ENCODE assay signal across 9 mouse cellular contexts in genomic region chr12:53248101-53248727, GRCm38 (mm10). TPM values are rescaled to one million over a fixed set of nuclear protein-coding genes. Genes with fewer than 3 reads are reported as not detected.
DNase-seq lines count a peak whose midpoint lies in the region; ATAC-seq and TF ChIP-seq lines count a peak whose summit lies in the region.
"Had no signal": no experiment of that assay in that cellular context is flagged by ENCODE, and none has a peak within 500 bp of the region (broad histone marks: within the 10 kb centered on the region; RNA-seq: fewer than 3 reads in every experiment).

Npas3 (plus strand) TSS chr12:53248677.

- ATAC-seq in forebrain, embryonic 15.5 days (replicated peaks), result peak; percentile 71
- ATAC-seq in hindbrain, postnatal 0 days, result peak; percentile 79
- no peak for ATAC-seq in limb, embryonic 15.5 days (ENCODE audit: insufficient number of reproducible peaks, low FRiP score, low TSS enrichment, low read depth)
- ATAC-seq in megakaryocyte progenitor cell, adult 5-6 weeks (replicated peaks; ENCODE audit: poor library complexity), result no peak

- H3K4me1 ChIP-seq in heart, embryonic 10.5 days, result peaks cover 36% of the 10 kb centered on the region
- H3K4me1 ChIP-seq in forebrain, embryonic 15.5 days, result peaks cover 43% of the 10 kb centered on the region
- H3K4me1 ChIP-seq in hindbrain, postnatal 0 days (ENCODE audit: insufficient read depth, low read length), result peaks cover 11% of the 10 kb centered on the region
- peaks cover 39% of the 10 kb centered on the region for H3K4me1 ChIP-seq in limb, embryonic 15.5 days

- WGBS in heart, embryonic 10.5 days, result under 1% methylated on average over 56 of the region's 62 CpGs
- WGBS in forebrain, embryonic 15.5 days, result under 1% methylated on average over 58 of the region's 62 CpGs
- WGBS in hindbrain, postnatal 0 days, result under 1% methylated on average over 49 of the region's 62 CpGs
- WGBS in limb, embryonic 15.5 days, result under 1% methylated on average over 51 of the region's 62 CpGs

- DNase-seq in heart, embryonic 10.5 days (ENCODE audit: low spot score), result no peak
- DNase-seq in heart, adult 9 months (ENCODE audit: low spot score in 2 of 2), result no peak
- peak; percentile 95 for DNase-seq in brain, embryonic 14.5 days (ENCODE audit: low read depth)
- peak; percentile 83 for DNase-seq in hindbrain, postnatal 0 days (ENCODE audit: low spot score)
- DNase-seq in retina, postnatal 1 day, result peak; percentile 82

- peak within 1 kb of the TSS; percentile 99 for H3K4me2 ChIP-seq in forebrain, embryonic 15.5 days (replicated peaks)
- H3K4me2 ChIP-seq in hindbrain, postnatal 0 days (ENCODE audit: low read depth, low read length), result peak within 1 kb of the TSS; percentile 68
- H3K4me2 ChIP-seq in limb, embryonic 15.5 days, result peak within 1 kb of the TSS; percentile 98

- TF ChIP-seq POLR2A in brain, embryonic 14.5 days (IDR thresholded peaks at IDR 0.05; ENCODE audit: borderline replicate concordance, extremely low read depth, insufficient read depth, insufficient read length, poor library complexity, severe bottlenecking), result peak; percentile 36

- peak within 1 kb of the TSS; percentile 47 for H3K27ac ChIP-seq in heart, embryonic 10.5 days
- peak within 1 kb of the TSS; percentile 92 for H3K27ac ChIP-seq in forebrain, embryonic 15.5 days (replicated peaks)
- H3K27ac ChIP-seq in hindbrain, postnatal 0 days, result peak within 1 kb of the TSS; percentile 91
- H3K27ac ChIP-seq in limb, embryonic 15.5 days, result peak within 1 kb of the TSS; percentile 38; the same call in 1 of the 2 replicates

- peaks cover 82% of the 10 kb centered on the region for H3K27me3 ChIP-seq in heart, embryonic 10.5 days (ENCODE audit: insufficient read depth, poor library complexity, severe bottlenecking)
- peaks cover 6% of the 10 kb centered on the region; the same call in 1 of the 2 replicates for H3K27me3 ChIP-seq in forebrain, embryonic 15.5 days
- H3K27me3 ChIP-seq in hindbrain, postnatal 0 days (ENCODE audit: insufficient read depth, low read length), result no peaks in the 10 kb centered on the region
- H3K27me3 ChIP-seq in limb, embryonic 15.5 days, result peaks cover 66% of the 10 kb centered on the region

- no peak for TF ChIP-seq CTCF in brain, embryonic 14.5 days (IDR thresholded peaks at IDR 0.05; ENCODE audit: borderline replicate concordance, extremely low read depth, insufficient read depth, insufficient read length)
- TF ChIP-seq CTCF in hindbrain, postnatal 0 days (IDR thresholded peaks at IDR 0.05; ENCODE audit: low read depth), result no peak

- H3K36me3 ChIP-seq in heart, embryonic 10.5 days, result no peaks in the 10 kb centered on the region
- no peaks in the 10 kb centered on the region for H3K36me3 ChIP-seq in forebrain, embryonic 15.5 days
- no peaks in the 10 kb centered on the region for H3K36me3 ChIP-seq in hindbrain, postnatal 0 days (ENCODE audit: insufficient read depth, low read length)
- H3K36me3 ChIP-seq in limb, embryonic 15.5 days, result no peaks in the 10 kb centered on the region

- no peaks in the 10 kb centered on the region for H3K9me3 ChIP-seq in heart, embryonic 10.5 days
- no peaks in the 10 kb centered on the region for H3K9me3 ChIP-seq in forebrain, embryonic 15.5 days
- H3K9me3 ChIP-seq in hindbrain, postnatal 0 days (ENCODE audit: low read length), result no peaks in the 10 kb centered on the region
- H3K9me3 ChIP-seq in limb, embryonic 15.5 days, result no peaks in the 10 kb centered on the region

- H3K9ac ChIP-seq in forebrain, embryonic 15.5 days (replicated peaks), result peak within 1 kb of the TSS; percentile 82
- H3K9ac ChIP-seq in hindbrain, postnatal 0 days (replicated peaks; ENCODE audit: low read length), result peak within 1 kb of the TSS; percentile 80
- peak within 1 kb of the TSS; percentile 51 for H3K9ac ChIP-seq in limb, embryonic 15.5 days

- peak within 1 kb of the TSS; percentile 73 for H3K4me3 ChIP-seq in heart, embryonic 10.5 days
- H3K4me3 ChIP-seq in forebrain, embryonic 15.5 days, result peak within 1 kb of the TSS; percentile 81
- peak within 1 kb of the TSS; percentile 82 for H3K4me3 ChIP-seq in hindbrain, postnatal 0 days (ENCODE audit: low read length)
- peak within 1 kb of the TSS; percentile 60 for H3K4me3 ChIP-seq in limb, embryonic 15.5 days

RNA-seq across cellular contexts. Expression of gene Npas3, which starts in this region (rescaled TPM):
- 0.54 and 1.8 TPM in 2 replicates for polyA plus RNA-seq in heart, embryonic 10.5 days (2016; fragmentation: Nextera tagmentation; extraction: Ambion mirVana)
- 20.4 and 34.2 TPM in 2 replicates for polyA plus RNA-seq in brain, embryonic 14.5 days (2012; rRNA removed)
- polyA plus RNA-seq in forebrain, embryonic 15.5 days (2015; fragmentation: Nextera tagmentation; extraction: Ambion mirVana), result 16.1 and 18.3 TPM in 2 replicates
- 53.8 and 61.9 TPM in 2 replicates for total RNA-seq in hindbrain, postnatal 0 days (2014; rRNA removed)
- 28.0 and 30.3 TPM in 2 replicates for polyA plus RNA-seq in hindbrain, postnatal 0 days (2015; fragmentation: Nextera tagmentation; extraction: Ambion mirVana)
- 4.2 and 5.0 TPM in 2 replicates for polyA plus RNA-seq in limb, embryonic 15.5 days (2015; fragmentation: Nextera tagmentation; extraction: Ambion mirVana)
- not detected in 2 replicates for total RNA-seq in megakaryocyte progenitor cell, adult 5-6 weeks (2015)
- not detected in 2 replicates for total RNA-seq in megakaryocyte progenitor cell, adult 5-6 weeks (2017)
- total RNA-seq: MEL had no signal

Comparison
In these comparisons a context has a peak if more than half of its experiments do, and no peak if none do; other contexts are left out.
1. RNA of gene Npas3 (total RNA-seq): 53.8 to 61.9 TPM in hindbrain, postnatal 0 days; not detected in megakaryocyte progenitor cell, adult 5-6 weeks; every median in the first group is over 10 times any median in the second.
2. DNase-seq: peak in brain, embryonic 14.5 days (single experiment), hindbrain, postnatal 0 days (single experiment) and retina, postnatal 1 day (single experiment); none in heart, embryonic 10.5 days (single experiment) and heart, adult 9 months (0 of 2).
3. H3K27ac ChIP-seq: peak in every context shown above with its lines; median percentile 92 in forebrain, embryonic 15.5 days; 91 in hindbrain, postnatal 0 days; 47 in heart, embryonic 10.5 days; 38 in limb, embryonic 15.5 days.
4. ATAC-seq: peak in forebrain, embryonic 15.5 days (single experiment) and hindbrain, postnatal 0 days (single experiment); none in limb, embryonic 15.5 days (single experiment) and megakaryocyte progenitor cell, adult 5-6 weeks (single experiment).
5. Peak in every context shown above with its lines, with median percentiles within 50 percentile points of each other: H3K4me3 ChIP-seq, H3K4me2 ChIP-seq and H3K9ac ChIP-seq.